Mouse (Mus musculus): ENCODE measurements at regions not wholly inside any gene's neighbourhood (a gene's known extent, or its start where the extent isn't known, plus 50 kb on each side); places are given as distances from the start of the nearest gene placed in this dataset.
A peak's percentile ranks its signal among the peaks of the same experiment; 100 is the strongest.
"Not testable (repeated sequence)": the region's sequence is repeated elsewhere in the genome, so short reads cannot be mapped to it uniquely, and the experiment has no call there.

- no peak for DNase-seq (ENCODE audit: low spot score)
Measured at GRCm38 (mm10) chr2:10998798-10999197, 173.1 kb upstream of the Prkcq start.

GRCm38 (mm10) chr2:10999217-10999618 is 172.7 kb upstream of the Prkcq start:
- DNase-seq (ENCODE audit: low spot score), result no peak

- no peak for DNase-seq (ENCODE audit: low spot score)
Measured at GRCm38 (mm10) chr2:11005806-11006205, 166.1 kb upstream of the Prkcq start.

- DNase-seq (ENCODE audit: low spot score), result no peak
Measured at GRCm38 (mm10) chr2:11011041-11011962, 160.6 kb upstream of the Prkcq start.

- DNase-seq (ENCODE audit: low spot score), result no peak
Measured at GRCm38 (mm10) chr2:11012312-11012860, 159.5 kb upstream of the Prkcq start.

- DNase-seq (ENCODE audit: low spot score), result no peak
Measured at GRCm38 (mm10) chr2:11013154-11013553, 158.8 kb upstream of the Prkcq start.

GRCm38 (mm10) chr2:11016446-11016845 is 155.5 kb upstream of the Prkcq start:
- no peak for DNase-seq (ENCODE audit: low spot score)

- DNase-seq (ENCODE audit: low spot score), result no peak
Measured at GRCm38 (mm10) chr2:11032891-11033290, 139.0 kb upstream of the Prkcq start.

GRCm38 (mm10) chr2:11034178-11034577 is 137.7 kb upstream of the Prkcq start:
- DNase-seq (ENCODE audit: low spot score), result no peak

- DNase-seq (ENCODE audit: low spot score), result no peak
Measured at GRCm38 (mm10) chr2:11037343-11037742, 134.6 kb upstream of the Prkcq start.

- DNase-seq (ENCODE audit: low spot score), result no peak
Measured at GRCm38 (mm10) chr2:11038440-11038839, 133.5 kb upstream of the Prkcq start.

- no peak for DNase-seq (ENCODE audit: low spot score)
Measured at GRCm38 (mm10) chr2:11040005-11040404, 131.9 kb upstream of the Prkcq start.

GRCm38 (mm10) chr2:11044727-11045274 is 127.1 kb upstream of the Prkcq start:
- DNase-seq (ENCODE audit: low spot score), result no peak

- DNase-seq (ENCODE audit: low spot score), result no peak
Measured at GRCm38 (mm10) chr2:11051621-11052020, 120.3 kb upstream of the Prkcq start.

- DNase-seq (ENCODE audit: low spot score), result peak; percentile 24
Measured at GRCm38 (mm10) chr2:11059731-11060425, 112.0 kb upstream of the Prkcq start.

- DNase-seq (ENCODE audit: low spot score), result no peak
Measured at GRCm38 (mm10) chr2:11067384-11067783, 104.5 kb upstream of the Prkcq start.

GRCm38 (mm10) chr2:11083536-11083935 is 88.4 kb upstream of the Prkcq start:
- no peak for DNase-seq (ENCODE audit: low spot score)

- no peak for DNase-seq (ENCODE audit: low spot score)
Measured at GRCm38 (mm10) chr2:11086996-11087395, 84.9 kb upstream of the Prkcq start.

- DNase-seq (ENCODE audit: low spot score), result not testable (repeated sequence)
Measured at GRCm38 (mm10) chr2:11099834-11100622, 71.9 kb upstream of the Prkcq start.

- DNase-seq (ENCODE audit: low spot score), result peak; percentile 39
Measured at GRCm38 (mm10) chr2:11113191-11113590, 58.7 kb upstream of the Prkcq start.

- no peak for DNase-seq (ENCODE audit: low spot score)
Measured at GRCm38 (mm10) chr2:11118625-11119024, 53.3 kb upstream of the Prkcq start.

GRCm38 (mm10) chr2:11119301-11119700 is 52.6 kb upstream of the Prkcq start:
- DNase-seq (ENCODE audit: low spot score), result no peak

Measured in urinary bladder, postnatal 25 days (tissue).